Mouse (Mus musculus) liver (tissue): ENCODE results near the gene Pcx.

ENCODE experiments used
- DNase-seq: peaks from one replicate; pipeline ENCODE4 v3.0.0-alpha.2; 2020; ENCODE audit warnings: mixed read lengths

Pcx gene

GRCm38 (mm10) chr19:4593792-4594522, 83.7 kb downstream of the Pcx start:
- DNase-seq: peak; percentile 35

GRCm38 (mm10) chr19:4596071-4596470, 85.8 kb downstream of the Pcx start:
- DNase-seq: no peak

DNA sequence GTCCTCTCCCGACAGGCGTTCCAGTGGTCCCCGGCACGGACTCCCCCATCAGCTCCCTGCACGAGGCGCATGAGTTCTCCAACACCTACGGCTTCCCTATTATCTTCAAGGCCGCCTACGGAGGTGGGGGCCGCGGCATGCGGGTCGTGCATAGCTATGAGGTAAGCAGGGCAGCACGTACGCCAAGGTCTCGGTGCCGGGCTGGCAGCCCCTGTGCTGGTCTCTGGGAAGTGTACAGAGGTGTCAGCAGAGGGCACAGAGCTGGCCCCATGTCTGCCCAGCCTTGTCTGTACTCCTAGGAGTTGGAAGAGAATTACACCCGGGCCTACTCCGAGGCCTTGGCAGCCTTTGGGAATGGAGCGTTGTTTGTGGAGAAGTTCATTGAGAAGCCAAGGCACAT, 92.2 kb downstream of the Pcx start:
- no peak for DNase-seq

- peak; percentile 58 for DNase-seq
These were observed 93.8 kb downstream of the Pcx start for GRCm38 (mm10) chr19:4603801-4604723.

DNA sequence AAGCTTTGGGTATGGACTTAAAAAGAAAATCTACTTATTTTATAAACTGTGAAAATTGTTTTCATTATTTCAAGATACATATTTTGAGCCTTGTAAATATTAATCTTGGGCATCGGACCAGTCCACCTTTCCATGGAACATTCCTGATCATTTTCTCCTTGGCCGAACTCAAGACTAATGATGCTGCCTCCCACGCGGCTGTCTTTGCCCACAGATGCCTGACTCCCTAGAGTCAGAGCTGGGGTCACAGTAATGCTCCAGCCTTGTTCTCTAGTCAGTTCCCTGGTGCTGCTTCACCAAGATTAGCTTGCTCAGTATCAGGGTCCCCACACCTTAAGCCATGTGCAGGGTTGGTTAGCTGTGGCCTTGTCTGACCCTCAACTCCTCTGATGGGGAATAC, 95.4 kb downstream of the Pcx start:
- DNase-seq: no peak

DNA sequence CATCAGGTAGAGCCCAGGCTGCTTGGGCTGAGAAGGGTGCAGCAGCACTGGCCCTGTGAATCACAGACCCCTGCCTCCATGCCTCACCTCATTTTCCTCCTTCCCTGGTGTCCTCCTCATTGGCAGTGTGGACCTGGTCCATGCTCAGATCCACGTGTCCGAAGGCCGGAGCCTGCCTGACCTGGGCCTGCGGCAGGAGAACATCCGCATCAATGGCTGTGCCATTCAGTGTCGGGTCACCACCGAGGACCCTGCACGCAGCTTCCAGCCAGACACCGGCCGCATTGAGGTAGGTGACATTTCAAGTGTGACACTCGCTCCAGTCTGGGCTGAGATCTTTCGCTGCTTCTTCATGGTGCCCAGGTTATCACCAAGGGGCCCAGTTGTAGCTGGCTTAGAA, 97.1 kb downstream of the Pcx start:
- DNase-seq: no peak

DNA sequence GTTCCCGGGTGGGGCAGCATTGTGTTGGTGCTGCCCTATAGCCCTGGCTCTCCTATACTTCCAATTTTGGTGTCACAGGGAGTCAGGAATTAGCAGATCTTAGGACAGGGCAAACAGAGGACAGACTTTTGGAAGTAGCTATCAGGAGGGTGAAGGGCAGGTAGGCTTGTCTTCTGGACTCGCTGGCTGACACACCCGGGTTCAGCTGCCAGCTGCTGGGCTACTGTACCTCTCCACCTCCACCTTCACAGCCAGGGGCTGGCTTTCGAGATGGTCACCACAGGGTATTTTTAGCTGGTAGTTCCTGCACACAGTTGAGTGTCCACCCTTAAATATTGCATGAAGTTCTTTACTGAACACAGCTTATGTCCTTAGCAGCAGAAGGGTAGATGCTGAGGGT, 98.2 kb downstream of the Pcx start:
- no peak for DNase-seq

DNA sequence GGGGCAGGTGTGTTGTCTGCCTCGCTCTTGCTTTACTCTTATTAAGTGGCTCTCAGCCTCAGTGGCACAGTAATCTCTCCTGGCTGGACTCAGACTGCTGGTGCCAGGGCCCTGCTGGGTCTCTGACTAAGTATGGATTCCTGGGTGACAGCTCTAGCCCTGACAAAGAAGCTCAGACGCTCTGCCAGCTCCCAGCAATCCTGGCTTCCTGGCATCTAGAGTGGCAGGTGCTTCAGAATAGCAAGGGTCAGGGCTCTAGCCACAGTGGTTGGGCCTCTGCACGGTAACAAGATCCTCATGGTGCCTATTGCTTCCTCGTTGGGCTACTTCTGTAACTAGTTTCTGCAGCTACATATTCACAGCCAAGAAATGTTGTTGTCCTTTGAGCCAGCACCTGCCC, 99.8 kb downstream of the Pcx start:
- DNase-seq: no peak

GRCm38 (mm10) chr19:4612181-4612961, 102.1 kb downstream of the Pcx start:
- no peak for DNase-seq

- no peak for DNase-seq
These were observed 103.4 kb downstream of the Pcx start for GRCm38 (mm10) chr19:4613464-4614304.

DNA sequence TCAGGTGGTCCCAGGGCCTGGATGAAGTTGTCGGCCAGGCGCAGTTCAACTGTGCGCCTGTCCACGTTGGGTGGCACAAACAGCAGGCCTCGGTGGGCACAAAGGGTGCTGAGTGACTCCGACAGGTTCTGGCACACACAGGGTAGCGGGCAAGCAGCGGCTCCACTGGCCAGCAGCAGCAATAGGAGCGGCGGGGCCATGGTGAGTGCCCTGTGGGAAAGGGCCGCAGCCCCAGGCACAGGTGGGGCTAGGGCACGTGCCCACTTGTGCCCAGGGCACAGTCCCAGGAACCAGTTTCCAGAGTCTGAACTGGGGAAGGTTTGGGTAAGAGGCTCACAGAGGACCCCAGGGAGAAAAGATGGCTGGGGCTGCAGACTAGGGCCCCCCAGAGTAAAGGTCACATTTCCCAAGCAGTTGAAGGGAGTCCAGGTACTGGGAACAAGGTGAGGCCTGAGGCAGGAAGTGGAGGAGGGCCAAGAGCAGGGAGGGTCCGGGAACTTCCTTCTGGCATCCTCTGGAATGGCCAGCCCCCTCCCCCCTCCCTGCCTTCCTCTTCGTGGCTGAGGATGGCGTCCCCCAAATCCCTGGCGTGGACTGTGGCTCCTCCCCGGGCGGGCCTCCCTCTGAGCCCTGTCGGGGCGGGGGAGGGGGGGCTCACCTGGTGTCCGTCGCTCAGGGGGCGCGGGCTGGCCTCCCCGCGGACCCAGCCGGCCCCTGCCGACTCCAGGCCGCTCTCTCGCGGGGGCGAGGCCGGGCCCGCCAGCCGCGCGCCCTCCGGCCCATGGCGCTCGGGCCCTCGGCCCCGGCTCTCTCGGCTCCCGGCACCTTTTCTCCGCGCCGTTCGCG, 104.3 kb downstream of the Pcx start:
- DNase-seq: peak; percentile 36

DNA sequence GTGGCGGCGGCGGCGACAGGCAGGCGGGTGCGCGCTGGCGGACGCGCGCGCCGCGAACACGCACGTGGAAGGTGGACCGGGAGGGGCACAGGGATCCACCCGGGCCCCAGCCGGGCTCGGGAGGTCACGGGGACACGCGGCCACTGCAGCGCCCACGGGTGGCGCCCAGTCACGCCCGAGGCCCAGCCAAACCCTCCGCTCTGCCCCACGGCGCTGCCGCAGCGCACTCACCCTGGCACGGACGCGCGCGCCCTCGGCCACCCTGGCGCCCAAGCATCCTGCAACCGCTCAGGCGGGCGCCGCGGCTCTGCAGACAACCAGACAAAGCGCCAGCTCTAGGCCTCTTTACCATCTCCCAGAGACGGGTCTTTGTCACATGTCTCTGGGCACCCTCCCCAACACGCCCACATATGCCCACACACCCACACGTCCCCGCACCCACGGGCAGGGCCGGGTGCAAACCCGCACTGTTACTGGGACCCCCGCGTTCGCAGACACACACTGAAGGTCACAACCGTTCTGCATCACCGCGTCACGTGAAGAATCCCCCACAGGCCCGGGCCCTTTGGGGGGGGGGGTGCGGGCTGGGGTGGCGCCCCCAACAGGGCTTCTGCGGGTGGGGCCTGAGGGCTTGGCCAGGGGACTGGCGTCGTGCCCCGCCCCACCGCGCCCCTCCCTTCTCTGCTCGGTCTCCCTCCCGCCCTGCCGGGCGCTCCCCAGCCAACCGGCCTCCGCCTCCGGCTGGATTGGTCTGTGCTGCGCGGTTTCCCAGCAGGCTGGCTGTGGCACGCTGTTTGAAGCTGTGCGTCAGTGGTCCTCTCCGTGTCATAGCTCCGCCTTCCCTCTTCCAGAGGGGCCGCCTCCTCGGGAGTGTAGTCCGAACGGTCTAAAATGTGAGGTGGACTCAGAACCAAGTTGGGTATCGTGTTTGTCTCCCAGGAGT, 105.2 kb downstream of the Pcx start, which contains the start of gene Lrfn4:
Gene Lrfn4 (minus strand): TSS at position 517 of the 943 bp plus-strand sequence.
- peak; percentile 88 for DNase-seq

DNA sequence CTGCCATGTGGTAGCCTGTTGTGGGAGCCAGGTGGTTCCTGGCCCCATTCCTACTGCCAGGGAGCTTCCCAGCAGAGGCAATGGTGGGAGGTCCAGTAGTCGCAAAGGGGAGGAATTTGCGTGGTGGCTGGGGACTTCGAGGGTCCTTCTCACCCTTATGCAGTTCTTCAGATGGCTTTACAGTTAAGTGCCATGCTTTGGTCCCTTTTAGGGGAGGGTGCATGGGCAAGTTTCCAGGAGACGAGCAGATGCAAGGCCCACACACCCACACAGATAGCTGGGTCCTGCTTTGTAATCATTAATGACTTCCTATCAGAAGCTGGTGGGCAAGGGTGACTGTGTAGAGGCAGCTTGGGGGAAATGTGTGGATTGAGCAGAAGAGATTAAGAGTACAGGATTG, 106.3 kb downstream of the Pcx start:
- no peak for DNase-seq

DNA sequence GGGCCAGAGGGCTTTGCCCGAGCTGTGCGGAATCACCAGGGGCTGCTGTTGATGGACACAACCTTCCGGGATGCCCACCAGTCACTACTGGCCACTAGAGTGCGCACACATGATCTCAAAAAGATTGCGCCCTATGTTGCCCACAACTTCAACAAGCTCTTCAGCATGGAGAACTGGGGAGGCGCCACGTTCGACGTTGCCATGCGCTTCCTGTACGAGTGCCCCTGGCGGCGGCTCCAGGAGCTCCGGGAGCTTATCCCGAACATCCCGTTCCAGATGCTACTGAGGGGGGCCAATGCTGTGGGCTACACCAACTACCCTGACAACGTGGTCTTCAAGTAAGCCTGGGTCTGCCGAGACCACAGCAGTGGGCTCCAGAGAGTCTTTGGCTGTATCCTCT, 107.9 kb downstream of the Pcx start:
- DNase-seq: no peak

GRCm38 (mm10) chr19:4619461-4619860, 109.2 kb downstream of the Pcx start:
- no peak for DNase-seq

GRCm38 (mm10) chr19:4620721-4621120, 110.4 kb downstream of the Pcx start:
- no peak for DNase-seq

DNA sequence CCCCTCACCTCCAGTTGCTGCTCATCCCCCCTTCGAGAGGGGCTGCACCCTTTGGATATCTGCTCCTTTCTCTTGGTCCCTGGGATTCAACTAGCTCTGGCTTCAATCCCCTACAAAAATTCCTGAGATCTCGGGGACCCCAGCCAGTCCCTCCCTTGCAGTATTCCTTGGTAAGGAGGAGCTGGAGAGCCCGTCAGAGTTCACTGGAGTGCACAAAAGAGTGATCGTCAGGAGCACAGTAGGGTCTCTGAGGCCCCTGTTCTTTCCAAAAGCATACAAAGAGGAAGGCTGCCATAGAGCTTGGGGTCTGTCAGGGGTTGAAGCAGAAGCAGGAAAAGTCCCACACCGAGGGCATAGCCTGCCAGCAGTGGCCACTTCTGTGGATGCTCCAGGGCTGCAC, 112.5 kb downstream of the Pcx start:
- DNase-seq: no peak

- no peak for DNase-seq
These were observed 113.1 kb downstream of the Pcx start for GRCm38 (mm10) chr19:4623419-4623818.

DNA sequence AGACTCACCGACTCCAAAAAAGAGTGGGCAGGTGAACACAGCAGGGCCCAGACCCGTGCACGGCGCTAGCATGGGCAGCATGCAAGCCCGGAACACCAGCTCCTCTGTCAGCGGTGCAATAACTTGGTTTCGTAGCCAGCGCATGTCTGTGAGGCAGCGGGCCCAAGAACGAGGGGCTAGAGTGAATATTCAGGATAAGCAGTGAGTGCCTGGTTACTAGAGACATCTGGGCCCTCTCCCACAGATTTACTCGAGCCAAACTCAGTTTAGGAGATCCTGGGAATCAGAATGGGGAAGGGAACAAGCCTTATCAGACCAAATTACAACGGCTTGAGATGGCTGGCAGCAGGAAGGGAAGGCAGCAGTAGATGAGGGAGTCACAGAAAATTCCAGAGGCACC, 113.7 kb downstream of the Pcx start:
- DNase-seq: no peak
